Mouse (Mus musculus) c-Kit-positive CD71-positive TER-119-negative erythroid progenitor cells, embryonic 14.5 days (primary cell): ENCODE measurements around the gene Adamts14.

Source experiments
- DNase-seq: peaks from one replicate; pipeline ENCODE4 v3.0.0-alpha.2; 2013; ENCODE audit warnings: low read depth

Gene Adamts14

DNA sequence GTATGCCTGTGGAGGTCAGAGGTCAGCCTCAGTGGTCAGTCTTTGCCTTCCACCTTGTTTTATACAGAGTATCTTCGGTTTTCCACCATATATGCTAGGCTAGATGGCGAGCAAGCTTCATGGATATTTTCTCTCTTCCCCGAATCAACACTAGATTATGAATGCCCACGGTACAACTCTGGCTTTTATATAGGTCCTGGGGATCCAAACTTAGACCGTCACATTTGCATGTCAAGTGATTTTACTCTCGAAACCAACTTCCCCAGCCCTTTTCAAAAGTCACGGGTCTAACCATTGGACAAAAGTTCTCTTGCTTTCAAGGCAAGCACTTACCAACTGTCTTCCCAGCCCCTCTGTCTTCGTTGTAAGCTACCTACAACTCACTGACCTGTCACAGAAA is 94.6 kb downstream of the Adamts14 start:
- no peak for DNase-seq

DNA sequence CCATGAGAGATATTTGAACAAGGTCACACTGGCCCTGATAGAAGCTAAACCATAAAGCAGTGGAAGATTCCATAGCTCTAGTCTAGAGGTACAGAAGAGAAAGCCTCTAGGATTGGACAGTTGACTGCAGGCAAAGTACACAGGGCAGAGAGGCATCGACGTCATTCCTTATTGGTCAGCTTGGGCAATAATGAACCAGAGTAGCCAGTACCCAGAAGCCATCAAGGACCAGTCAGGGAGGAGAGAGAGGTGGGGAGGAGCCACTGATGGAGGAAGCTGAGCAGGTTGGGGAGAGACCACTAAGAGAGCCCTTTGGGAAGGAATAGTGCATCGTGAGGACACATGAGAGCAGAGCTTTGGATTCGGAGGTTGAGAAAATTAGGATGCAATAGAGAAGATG is 95.5 kb downstream of the Adamts14 start:
- no peak for DNase-seq

DNA sequence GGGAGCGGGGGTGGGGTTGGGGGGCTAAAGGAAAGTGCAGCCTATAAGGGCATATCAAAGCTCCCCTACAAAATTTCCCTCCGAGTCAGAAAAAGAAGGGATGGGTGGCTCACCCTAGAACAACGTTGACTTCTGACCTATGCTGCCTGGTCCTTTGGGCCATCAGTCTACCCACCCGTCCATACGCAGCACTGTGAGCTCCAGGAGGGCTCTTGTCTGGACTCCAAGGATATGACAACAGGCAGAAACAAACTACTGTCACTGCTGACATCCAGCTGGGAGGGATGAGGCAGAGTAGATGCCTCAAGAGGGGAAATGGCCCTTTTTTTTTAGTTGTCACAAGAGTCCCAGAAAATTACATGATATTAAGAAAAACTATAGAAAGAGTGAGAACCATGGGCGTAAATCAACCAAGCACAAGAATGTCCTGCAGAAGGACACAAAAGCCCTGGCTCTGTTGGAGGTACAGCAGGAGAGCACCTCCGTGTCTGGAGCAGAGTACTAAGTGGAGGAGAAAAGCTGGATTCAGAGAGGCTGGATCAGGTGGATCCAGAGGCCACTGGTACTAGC is 96.9 kb downstream of the Adamts14 start:
- DNase-seq, result no peak

DNA sequence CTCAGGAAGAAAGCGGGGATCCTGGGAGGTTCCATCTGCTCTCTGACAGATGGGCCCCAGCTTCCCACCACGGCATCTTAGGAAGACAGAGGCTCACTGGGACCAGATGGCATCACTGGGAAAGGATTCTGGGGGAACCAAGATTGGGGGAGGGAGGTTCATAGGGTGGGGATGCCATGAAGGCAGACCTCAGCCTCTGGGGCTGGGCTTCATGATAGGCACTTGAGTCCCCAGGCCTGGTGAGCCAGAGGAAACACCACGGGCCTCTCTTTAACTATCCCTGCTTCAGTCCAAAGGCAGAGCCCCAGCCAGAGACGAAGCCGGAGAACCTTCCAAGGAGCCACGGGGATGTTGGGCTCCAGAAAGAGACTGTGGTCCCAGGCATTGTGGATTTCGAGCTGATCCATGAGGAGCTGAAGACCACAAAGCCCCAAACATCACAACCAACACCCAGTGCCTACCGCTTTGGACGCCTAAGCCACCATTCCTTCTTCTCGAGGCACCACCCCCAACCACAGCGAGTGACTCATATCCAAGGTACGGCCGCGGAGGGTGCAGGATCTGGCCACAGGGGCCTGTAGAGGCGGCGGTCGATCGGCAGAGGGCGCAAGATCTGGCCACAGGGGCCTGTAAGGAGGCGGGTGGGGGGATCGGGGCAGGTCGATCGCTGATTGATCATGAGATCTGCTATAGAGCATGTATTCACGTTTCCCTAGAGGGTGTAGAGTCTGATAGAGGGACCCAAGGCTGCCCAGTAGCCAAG is 97.6 kb downstream of the Adamts14 start:
- no peak for DNase-seq

DNA sequence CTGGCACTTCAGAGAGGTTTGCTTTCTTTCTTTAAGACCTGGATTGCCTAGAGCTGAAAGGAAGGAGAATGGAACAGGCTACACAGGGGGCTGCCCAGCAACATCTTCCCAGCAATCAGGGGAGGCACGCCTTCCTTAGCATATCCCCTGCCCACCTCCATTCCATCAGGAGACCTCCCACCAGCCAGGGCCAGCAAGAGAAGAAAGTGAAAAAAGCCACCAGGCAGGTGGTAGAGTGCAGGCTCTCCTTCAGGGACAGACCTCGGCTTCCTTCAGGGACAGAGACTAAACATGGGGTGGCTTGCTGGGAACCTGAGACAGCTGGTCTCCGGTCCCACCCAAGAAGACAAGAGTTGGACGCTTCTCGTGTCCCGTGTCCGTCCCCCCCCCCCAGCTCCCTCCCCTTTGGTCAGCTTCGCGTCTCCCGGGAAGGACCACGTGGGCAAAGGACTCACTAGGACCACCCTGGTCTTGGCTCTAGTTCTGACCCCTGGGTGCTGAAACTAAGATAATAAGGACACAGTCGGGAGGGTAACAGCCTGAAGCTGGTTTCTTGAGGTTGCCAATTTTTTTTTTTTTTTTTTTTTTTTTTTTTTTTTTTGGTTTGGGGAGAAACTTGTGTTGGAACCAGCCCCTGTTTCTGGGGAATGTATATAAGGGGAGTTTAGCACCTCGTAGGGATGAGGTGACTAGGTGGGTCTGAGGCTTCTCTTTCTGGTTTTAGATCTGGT is 98.4 kb downstream of the Adamts14 start:
- no peak for DNase-seq

DNA sequence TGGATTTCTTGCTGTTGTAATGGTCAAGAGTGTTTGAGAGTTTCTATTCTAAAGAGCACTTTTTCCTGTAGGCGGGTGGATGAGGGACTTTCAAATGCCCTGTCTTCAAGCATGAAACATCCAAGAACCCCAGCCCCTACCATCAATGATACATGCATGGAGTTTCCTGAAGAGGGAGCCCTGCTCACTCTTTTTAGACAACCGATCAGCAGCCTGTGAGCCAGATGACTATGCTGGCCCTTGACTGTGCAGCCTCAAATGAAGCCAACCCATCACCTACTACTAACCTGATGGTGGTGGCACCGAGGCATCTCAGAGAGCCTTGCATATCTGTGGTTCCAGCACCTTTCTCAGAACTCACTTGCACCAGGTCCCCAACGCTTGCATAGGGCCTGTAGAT is 100.7 kb downstream of the Adamts14 start:
- no peak for DNase-seq

DNA sequence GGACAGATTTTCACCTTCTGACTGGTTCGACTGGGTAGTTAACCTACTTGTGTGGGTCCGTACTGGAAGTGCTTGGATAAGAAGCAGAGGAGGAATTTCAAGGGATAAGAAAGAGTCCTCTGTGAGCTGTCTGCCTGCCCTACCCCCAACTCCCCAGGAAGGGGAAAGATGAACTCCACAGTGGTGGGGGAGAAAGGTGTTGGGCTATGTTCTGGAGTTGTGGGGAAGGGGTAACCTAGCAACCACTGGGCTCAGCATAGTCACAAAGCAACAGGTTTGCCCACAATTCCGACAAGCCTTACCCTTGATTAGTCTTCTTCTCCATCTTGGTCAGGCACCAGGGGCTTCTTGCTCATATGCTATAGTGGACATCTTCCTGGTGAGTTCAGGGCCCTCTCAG is 101.6 kb downstream of the Adamts14 start, which contains the start of gene Tbata:
Gene Tbata, plus strand, starts transcription at position 301 of the 400 bp plus-strand sequence.
- DNase-seq, result no peak

DNA sequence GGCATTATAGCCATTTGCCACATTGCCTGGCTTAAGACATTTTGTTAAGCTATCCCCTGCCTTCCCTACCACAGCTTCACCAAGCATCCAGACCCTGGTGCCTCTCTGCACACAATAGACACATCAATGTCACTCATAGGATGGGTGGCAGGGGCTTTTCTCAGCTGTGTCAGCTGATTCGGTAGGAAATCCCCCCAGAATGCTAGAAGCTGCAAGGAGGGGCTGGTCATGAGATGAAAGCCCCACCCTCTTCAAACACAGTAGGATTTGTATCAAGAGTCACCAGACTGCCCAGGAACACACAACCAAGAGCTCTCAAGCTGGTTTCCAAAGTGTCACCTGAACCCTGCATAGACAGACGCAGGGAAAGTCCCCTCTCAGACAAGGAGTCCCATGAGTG is 104.8 kb downstream of the Adamts14 start:
- DNase-seq, result no peak

DNA sequence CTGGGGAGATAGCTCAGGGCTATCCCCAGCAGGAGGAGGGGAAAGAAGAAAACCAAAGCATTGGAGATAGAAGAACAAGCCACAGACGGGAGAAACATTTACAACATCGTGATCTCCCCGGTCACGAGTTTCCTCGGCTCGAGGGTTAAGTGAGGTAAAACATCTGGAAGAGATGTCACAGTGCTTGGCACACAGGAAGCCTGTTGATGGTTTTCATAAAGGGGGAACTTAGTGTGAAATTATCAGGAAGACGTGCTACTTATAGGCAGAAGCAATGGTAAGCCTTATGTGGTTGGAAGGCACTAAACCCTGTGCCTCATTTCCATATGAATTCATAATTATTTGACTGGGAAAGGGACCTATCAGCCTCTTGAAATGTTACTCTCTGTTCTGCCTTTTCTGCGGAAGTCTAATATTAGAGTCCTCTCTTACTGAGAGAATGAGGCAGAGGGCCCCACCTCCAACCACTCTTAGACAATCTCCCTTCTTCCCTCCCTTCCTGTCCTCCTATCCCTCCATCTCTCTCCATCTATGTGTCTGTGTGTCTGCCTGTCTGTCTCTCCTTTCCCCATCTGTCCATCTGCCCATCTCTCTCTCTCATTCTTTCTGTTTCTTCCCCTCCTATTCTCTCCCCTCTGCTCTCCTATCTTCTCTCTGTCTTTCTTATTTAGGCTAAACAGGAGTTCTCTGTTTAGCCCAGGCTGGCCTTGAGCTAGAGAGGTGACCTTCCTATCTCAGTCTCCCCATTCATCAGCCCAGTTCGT is 105.7 kb downstream of the Adamts14 start:
- DNase-seq, result no peak

DNA sequence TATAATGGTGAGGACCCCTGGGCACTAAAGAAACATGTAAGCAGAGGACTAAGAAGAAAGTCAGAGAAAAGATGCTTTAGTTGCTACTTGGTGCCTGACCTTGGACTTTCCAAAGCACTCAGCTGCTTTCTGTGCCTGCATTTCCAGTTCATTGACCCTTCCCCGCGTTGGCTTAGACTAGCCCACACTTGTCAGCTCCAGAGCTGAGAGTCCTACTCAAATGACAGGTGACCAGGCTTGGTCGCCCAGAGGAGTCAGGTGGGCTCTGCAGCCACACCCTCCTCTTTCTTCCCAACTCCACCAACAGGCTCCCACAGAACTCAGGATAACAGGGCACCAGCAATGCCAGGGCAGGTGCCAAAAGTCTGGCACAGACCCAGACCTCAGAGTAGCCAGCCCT is 110.9 kb downstream of the Adamts14 start:
- DNase-seq, result no peak

DNA sequence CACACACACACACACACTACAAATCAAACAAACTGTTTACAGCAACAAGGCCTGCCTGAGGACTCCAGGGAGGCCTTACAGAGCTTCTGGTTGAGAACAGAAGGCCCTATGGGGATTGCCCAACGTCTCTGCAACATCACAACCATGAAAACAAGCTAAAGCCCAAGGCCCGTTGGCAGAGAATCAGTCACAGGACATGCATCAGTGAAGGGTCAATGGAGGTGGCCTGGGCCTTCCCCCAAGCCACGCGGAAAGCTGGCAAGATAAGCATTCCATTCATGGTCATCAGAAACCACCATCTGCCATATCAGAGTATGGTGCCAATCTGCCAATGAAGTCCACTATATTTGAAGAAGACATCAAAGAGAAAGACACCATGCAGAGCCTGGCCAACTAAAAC is 112.6 kb downstream of the Adamts14 start:
- DNase-seq, result no peak

DNA sequence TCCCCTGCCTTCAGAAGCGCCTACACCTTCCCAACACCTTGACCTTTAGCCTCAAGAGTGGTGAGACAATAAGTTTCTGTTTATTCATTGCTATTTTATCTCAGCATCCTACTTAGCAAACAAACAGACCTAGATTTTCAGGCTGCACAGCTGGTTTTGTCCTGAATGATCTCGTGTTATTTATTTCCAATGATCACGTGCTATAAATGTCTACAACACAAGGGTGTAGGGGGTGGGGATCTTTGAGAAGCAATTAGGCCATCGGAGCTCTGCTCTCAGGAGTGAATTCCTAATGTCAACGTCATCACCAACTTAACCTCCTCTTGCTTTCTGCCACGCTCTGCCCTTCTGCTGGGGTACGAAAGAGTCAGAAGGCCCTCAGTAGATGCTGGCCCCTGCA is 113.1 kb downstream of the Adamts14 start:
- DNase-seq, result no peak

DNA sequence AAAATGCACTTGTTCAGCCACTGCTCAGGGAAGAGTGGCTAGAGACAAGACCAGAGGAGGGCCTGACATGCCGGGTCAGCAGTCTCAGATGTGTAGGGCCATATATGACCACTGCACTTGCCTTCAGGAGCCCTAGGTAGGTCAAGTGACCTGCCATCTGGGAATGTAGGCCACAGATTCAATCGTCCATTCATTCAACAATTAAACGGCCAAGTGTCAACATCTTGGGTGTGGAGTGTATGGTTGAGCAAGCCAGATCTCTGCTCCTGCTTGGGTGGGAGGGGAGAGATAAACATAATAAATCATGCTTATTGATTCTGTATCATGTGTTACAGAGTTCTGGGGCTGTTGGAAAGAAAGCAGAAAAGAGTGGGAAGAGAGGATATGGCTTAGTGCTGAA is 114.6 kb downstream of the Adamts14 start:
- DNase-seq, result no peak

DNA sequence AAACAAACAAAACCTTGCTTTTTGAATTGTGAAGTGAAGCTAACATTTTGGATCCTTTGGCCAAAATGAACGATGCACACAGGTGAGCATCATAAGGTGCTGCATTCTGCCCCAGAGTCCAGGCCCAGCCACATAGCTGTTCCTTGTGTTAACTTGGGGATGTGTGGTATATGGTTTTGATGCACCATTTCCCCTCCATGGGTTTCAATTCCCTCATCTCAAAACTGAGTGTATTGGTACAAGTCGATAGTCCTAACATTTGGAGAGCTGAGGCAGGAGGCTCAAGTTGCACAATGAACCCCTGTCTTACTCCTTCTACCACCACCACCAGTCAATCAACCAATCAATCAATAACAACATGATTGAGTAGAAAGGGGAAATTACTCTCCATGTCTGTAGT is 116.8 kb downstream of the Adamts14 start:
- no peak for DNase-seq

DNA sequence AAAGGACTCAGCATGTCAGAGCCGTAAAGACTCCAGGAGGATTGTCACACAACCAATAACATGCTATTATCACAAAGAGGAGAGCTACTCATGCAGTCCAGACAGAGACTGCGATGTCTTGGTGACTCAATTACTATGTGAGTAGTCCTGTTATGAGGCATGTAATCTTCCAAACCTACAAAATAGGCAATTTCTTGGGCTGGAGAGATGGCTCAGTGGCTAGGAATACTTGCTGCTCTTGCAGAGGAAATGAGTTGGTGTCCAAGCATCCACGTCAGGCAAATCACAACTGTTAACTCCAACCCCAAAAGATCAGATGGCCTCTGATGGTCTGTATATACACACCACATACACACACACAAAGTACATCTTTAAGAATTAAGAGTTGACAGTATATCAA is 117.6 kb downstream of the Adamts14 start:
- DNase-seq, result no peak

DNA sequence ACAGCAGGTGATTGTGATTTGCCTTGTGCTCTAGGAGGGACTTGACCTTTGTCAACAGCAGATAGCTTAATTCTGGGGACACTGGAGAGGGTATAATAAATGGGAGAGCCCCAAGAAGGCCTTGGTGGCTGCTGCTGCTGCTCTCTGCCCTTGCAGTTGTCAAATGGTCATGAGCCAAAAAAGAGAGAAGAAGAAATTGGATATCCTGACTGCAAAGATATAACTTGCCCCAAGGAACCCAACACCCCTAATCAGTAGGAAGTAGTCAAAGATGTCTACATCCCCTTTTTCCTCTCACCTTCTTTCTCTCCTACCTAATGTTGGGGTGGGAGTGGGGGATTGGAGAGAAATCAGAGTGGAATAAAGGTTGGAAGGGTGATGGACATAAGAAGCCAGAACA is 121.1 kb downstream of the Adamts14 start:
- DNase-seq, result no peak

DNA sequence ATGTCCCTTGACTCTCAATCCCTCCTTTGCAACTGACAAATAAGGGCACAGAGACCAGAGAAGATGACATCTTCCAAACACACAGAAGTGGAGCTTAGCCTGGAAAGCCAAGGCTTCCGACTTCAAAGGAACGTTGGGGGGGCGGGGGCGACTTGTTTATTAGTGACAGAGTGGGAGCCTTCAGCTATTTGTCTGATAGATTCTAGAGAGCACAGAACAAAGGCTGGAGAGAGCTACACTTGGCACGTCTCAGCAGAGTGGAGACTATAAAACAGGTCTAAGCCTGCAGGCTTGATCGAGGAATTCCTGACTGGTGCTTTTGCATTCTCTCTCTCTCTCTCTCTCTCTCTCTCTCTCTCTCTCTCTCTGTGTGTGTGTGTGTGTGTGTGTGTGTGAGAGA is 122.6 kb downstream of the Adamts14 start:
- DNase-seq, result no peak

DNA sequence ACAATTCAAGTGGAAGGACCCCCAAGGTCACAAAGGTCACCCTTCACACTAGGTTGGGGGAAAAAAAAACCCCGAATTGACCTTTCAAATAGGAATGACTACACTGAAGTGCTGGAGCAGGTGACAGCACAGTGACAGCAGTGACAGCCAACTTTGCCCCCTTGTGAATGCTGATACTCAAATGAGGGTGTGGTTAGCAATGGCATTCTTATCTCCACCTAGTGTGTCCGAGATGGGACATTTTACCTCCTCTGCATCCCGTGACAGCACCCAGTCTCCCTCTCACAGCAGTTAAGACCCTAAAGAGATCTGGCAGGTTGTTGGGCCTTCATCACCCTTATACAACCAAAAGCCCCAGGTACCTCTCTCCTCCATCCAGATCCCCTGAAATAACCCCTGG is 123.8 kb downstream of the Adamts14 start:
- no peak for DNase-seq

DNA sequence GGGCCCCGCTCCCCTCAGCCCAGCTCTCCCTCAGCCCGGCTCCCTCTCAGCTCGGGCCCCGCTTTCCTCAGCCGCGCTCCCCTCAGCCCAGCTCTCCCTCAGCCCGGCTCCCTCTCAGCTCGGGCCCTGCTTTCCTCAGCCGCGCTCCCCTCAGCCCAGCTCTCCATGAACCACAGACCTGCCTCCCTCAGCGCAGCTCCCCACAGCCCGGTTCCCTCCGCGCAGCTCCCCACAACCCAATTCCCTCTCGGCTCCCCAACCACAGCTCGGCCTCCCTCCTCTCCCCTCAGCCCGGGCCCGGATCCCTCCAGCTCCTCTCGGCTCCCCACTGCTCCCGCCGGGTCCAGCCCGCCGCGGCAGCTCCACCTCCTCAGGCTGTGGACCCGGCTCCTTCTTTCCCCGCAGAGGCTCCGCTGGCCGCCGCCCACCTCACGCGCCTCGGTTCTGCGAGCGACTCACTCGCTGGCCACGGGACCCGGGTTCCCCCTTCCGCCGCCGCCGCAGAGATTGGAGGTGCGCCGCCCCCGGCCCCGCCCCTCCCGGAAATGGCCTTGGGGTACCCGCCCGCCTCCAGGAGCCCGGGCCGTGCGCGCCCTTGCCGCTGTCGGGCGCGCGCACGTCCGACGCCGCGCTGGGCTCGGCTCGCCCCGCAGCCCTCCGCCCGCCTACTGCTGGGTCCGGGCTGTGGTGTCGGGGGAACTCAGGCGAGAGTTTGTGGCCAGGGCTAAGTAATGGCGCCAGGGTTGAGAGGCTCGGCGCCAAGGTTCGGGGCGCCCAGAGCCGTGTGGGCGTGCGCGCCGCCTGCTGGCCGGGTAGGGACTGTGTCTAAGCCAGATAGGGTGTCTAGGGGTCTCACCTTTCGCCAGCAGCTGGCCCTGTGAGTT is 125.8 kb downstream of the Adamts14 start, which contains the start of gene Sgpl1:
Gene Sgpl1, minus strand, starts transcription at position 547 of the 884 bp plus-strand sequence.
- peak; percentile 72 for DNase-seq
